Comparison of ENCODE assay signal across 8 mouse cellular contexts in the genomic region with DNA sequence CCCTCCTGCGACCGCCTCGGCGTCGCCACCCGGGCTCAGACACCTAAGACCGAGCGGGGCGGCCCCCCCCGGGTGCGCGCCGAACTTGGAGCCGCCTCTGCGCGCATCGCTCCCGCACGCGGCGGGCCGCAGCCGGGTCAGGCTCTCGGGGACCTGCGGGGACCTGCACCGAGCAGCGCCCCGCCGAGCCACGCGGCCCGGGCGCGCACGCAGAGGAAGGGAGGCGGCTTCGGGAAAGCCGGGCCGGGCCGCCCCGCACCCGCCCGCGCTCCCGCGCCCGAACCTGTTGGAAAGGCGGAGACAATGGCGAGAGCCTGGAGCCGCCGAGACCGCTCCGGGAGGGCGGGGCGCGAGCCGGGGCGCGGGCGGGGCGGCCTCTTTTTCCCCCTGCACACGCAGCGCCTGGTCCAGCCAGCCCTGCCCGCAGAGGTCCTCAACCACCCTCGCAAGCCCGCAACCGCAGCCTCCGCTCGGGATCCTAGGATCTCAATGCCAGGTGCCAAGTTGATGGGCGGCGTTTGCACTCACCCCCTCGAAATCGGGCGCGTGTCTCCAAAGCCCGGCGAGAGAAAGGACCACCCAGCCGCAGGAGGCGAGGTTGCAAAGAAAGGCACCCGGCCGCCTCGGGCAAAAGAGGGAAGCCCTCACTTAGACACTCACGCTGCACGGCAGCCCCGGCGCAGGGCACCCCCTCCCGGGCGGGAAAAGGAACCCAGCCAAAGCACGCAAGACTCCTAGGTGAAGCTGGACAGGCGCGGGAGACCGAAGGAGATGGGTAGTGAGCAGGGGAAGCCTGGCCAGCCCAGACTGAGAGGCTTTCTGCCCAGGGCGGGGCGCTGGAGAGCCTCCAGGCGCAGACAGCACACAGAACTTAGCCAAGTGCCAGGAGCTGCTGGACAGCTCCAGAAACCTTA. TPM values are rescaled to one million over a fixed set of nuclear protein-coding genes. Genes with fewer than 3 reads are reported as not detected.
A peak's percentile ranks its signal among the peaks of the same experiment; 100 is the strongest.
DNase-seq lines count a peak whose midpoint lies in the region; ATAC-seq and TF ChIP-seq lines count a peak whose summit lies in the region.

A gene (minus strand): TSS at position 612 of the 914 bp plus-strand sequence.

- ATAC-seq in heart, embryonic 13.5 days (ENCODE audit: extremely low read depth, insufficient number of reproducible peaks, low FRiP score, low TSS enrichment): 0 out of 2 replicates have a peak, but pooled peaks have one; percentile 8
- ATAC-seq in midbrain, embryonic 12.5 days (ENCODE audit: low FRiP score, low read depth): peak; percentile 88

- H3K36me3 ChIP-seq in heart, embryonic 13.5 days: no peaks in the 10 kb centered on the region
- H3K36me3 ChIP-seq in midbrain, embryonic 12.5 days: no peaks in the 10 kb centered on the region
- H3K36me3 ChIP-seq in testis, adult 2 months (ENCODE audit: control insufficient read depth, insufficient read depth, low read length): no peaks in the 10 kb centered on the region

- peak within 1 kb of the TSS; percentile 83 for H3K27ac ChIP-seq in cortical plate, adult 2 months (ENCODE audit: insufficient read depth, low read length)
- H3K27ac ChIP-seq in heart, embryonic 13.5 days (replicated peaks): no peak within 1 kb of the TSS
- peak within 1 kb of the TSS; percentile 88 for H3K27ac ChIP-seq in midbrain, embryonic 12.5 days (replicated peaks)
- no peak within 1 kb of the TSS for H3K27ac ChIP-seq in testis, adult 2 months (ENCODE audit: control insufficient read depth, insufficient read depth, low read depth, low read length)

- peaks cover 2% of the 10 kb centered on the region; the same call in 1 of the 2 replicates for H3K4me1 ChIP-seq in cortical plate, adult 2 months (ENCODE audit: control insufficient read depth, insufficient read depth, low read length)
- H3K4me1 ChIP-seq in heart, embryonic 13.5 days: peaks cover 16% of the 10 kb centered on the region
- H3K4me1 ChIP-seq in midbrain, embryonic 12.5 days: peaks cover 12% of the 10 kb centered on the region; the same call in 1 of the 2 replicates
- peaks cover 16% of the 10 kb centered on the region for H3K4me1 ChIP-seq in testis, adult 2 months (ENCODE audit: control insufficient read depth, insufficient read depth, low read length)

- H3K27me3 ChIP-seq in heart, embryonic 13.5 days (replicated peaks): peaks cover 66% of the 10 kb centered on the region
- peaks cover 8% of the 10 kb centered on the region for H3K27me3 ChIP-seq in midbrain, embryonic 12.5 days
- H3K27me3 ChIP-seq in testis, adult 2 months (ENCODE audit: control insufficient read depth, insufficient read depth, low read length): no peaks in the 10 kb centered on the region

- H3K9ac ChIP-seq in heart, embryonic 13.5 days: peak within 1 kb of the TSS; percentile 62; the same call in 1 of the 2 replicates
- peak within 1 kb of the TSS; percentile 82 for H3K9ac ChIP-seq in midbrain, embryonic 12.5 days (replicated peaks)

- WGBS in heart, embryonic 13.5 days: under 1% methylated on average over 93 of the region's 95 CpGs
- under 1% methylated on average over 88 of the region's 95 CpGs for WGBS in midbrain, embryonic 12.5 days

- no peak for TF ChIP-seq CTCF in cortical plate, adult 2 months (IDR thresholded peaks at IDR 0.05; ENCODE audit: extremely low read depth, insufficient read depth, low read length)
- no peak for TF ChIP-seq CTCF in testis, adult 2 months (IDR thresholded peaks at IDR 0.05; ENCODE audit: control insufficient read depth, insufficient read depth, insufficient replicate concordance, low read depth, low read length)

- peak within 1 kb of the TSS; percentile 95 for H3K4me2 ChIP-seq in heart, embryonic 13.5 days
- peak within 1 kb of the TSS; percentile 73 for H3K4me2 ChIP-seq in midbrain, embryonic 12.5 days (replicated peaks)

- no peaks in the 10 kb centered on the region for H3K9me3 ChIP-seq in heart, embryonic 13.5 days
- H3K9me3 ChIP-seq in midbrain, embryonic 12.5 days: no peaks in the 10 kb centered on the region

- peak within 1 kb of the TSS; percentile 84 for H3K4me3 ChIP-seq in cortical plate, adult 2 months (ENCODE audit: insufficient read depth, low read length)
- H3K4me3 ChIP-seq in heart, embryonic 13.5 days: peak within 1 kb of the TSS; percentile 58
- peak within 1 kb of the TSS; percentile 75 for H3K4me3 ChIP-seq in midbrain, embryonic 12.5 days
- peak within 1 kb of the TSS; percentile 68 for H3K4me3 ChIP-seq in testis, adult 2 months (ENCODE audit: control insufficient read depth, low read depth, low read length)

- DNase-seq in 3134 (ENCODE audit: extremely low read depth, insufficient read length, low spot score): peak; percentile 14
- DNase-seq in Muller cell, postnatal 12 days (ENCODE audit: inconsistent ontology term): peak; percentile 62
- peak; percentile 70 to 76 for DNase-seq in layer of hippocampus, postnatal 10 days (ENCODE audit: low spot score in 2 of 2)
- DNase-seq in T-cell, adult 2 months (ENCODE audit: low spot score): no peak

- 0 out of 2 replicates have a peak, but pooled peaks have one; percentile 7 for TF ChIP-seq POLR2A in cortical plate, adult 2 months (IDR thresholded peaks at IDR 0.05; ENCODE audit: extremely low read depth, insufficient read depth, low read length)
- no peak for TF ChIP-seq POLR2A in testis, adult 2 months (IDR thresholded peaks at IDR 0.05; ENCODE audit: control insufficient read depth, low read depth, low read length)

RNA-seq across cellular contexts. Expression of the gene that starts here (rescaled TPM):
- 319 and 365 TPM in 2 replicates for polyA plus RNA-seq in cortical plate, adult 2 months (2012; rRNA removed)
- polyA plus RNA-seq in heart, embryonic 13.5 days (2015; fragmentation: Nextera tagmentation; extraction: Ambion mirVana): 1.5 and 1.7 TPM in 2 replicates
- total RNA-seq in layer of hippocampus, postnatal 10 days (2021): 100 to 1,000 TPM; 636 to 651 TPM
- polyA plus RNA-seq in midbrain, embryonic 12.5 days (2016; fragmentation: Nextera tagmentation; extraction: Ambion mirVana): 95.2 and 109 TPM in 2 replicates
- 11.7 and 11.9 TPM in 2 replicates for polyA plus RNA-seq in testis, adult 2 months (2012; rRNA removed)

Comparison
In these comparisons a context has a peak if more than half of its experiments do, and no peak if none do; other contexts are left out.
1. H3K27ac ChIP-seq: peak in cortical plate, adult 2 months (single experiment) and midbrain, embryonic 12.5 days (single experiment); none in heart, embryonic 13.5 days (single experiment) and testis, adult 2 months (single experiment).
2. Peak in every context shown above with its lines, with median percentiles within 50 percentile points of each other: H3K4me3 ChIP-seq.